Mouse (Mus musculus): ENCODE measurements at regions not wholly inside any gene's neighbourhood (a gene's known extent, or its start where the extent isn't known, plus 50 kb on each side); places are given as distances from the start of the nearest gene placed in this dataset.

DNA sequence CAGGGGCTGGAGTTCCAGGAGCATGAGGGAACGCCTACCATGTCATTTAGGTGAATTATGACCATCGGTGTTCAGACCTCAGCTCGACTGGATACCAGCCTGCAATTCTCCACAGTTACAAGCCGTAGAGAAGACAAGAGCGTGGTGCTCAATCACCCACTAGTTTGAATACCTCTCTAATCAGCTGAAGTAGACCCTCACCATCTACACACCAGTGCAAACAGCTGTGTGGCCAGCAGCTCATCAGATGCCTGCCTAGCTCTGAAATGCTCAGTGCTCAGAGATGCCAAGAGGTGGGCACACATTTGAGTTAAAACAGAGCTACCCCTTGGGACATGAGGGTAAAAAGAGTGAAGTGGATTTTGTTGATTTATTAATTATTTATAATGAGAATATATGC, 660.2 kb downstream of the Magi1 start:
- in situ Hi-C loops (cut with MboI, MseI): no loop called here

DNA sequence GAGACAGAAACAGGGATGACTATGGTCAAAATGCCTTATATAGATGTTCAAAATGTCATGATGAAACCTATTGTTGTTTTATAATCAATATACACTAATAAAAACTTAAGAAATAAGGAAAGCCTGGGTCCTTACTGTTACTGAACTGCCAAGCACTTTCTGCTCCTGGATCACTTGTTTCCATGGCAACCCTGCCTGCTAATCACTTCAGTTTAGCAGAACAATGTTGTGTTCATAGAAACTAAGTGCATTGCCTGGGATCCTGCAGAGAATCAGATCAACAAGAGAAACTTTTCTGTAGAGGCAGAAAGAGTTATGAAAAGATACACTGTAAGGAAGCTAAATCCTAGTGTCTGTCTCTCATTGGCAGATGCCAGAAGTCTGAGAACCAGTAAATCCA, 666.8 kb downstream of the Magi1 start:
- in situ Hi-C loops (cut with MboI, MseI): no loop called here

DNA sequence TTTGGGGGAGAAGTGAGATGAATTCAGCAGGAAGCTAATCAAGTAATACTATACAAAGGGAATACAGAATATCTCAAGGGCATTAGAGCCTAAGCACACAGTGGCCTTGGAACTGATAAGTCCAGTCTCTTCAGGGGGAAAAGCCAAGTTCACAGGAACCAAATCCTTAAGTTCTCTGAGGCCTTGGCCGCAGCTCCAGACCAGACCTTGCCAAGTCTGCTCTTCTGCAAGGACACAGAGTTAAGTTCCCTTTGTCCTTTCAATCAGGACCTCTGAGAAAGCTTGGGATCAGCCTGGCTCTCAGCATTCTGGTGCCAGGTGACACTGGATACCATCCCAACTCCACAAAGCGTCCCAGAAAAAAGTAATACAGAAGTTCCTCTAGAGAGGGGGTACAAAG, 657.1 kb upstream of the Adamts9 start:
- in situ Hi-C loops (cut with MboI, MseI): no loop called here

DNA sequence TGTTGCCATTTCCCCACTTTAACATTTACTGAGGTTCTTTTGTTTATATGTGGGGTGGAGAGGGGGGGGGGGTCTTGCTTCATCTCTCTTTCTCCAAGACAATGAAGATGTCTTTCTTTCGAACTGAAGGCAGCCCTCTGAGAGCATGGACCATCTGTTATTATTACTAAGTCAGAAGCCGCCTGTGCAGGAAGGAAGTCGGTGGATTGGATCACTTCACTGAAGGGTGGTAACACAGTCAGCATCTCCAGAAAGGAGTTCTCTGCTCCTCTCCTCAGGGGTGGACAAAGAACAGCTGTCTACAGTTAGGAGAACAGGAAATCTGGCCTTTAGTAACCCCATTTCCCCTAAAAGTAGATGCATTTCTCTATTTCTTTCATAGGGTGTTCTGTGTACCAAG, 656.1 kb upstream of the Adamts9 start:
- in situ Hi-C loops (cut with MboI, MseI): no loop called here

DNA sequence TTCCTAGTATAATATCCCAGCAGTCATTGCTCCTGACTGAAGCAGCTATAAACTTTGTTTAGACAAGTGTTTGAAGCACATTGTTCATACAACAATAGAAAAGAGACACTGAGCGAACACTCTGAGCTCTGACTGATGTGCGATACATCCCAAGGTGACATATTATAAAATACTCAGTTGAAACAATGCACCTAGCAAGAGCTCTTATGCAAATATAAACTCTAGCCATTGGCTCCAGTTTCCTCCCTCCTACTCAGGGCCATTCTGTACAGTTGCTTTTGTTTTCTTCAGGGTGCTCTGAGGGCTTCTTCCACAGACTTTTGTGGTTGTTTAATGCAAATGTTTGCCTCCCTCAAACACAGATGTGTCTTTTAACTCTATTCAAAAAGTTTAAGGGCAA, 646.6 kb upstream of the Adamts9 start:
- in situ Hi-C loops (cut with MboI, MseI): no loop called here

DNA sequence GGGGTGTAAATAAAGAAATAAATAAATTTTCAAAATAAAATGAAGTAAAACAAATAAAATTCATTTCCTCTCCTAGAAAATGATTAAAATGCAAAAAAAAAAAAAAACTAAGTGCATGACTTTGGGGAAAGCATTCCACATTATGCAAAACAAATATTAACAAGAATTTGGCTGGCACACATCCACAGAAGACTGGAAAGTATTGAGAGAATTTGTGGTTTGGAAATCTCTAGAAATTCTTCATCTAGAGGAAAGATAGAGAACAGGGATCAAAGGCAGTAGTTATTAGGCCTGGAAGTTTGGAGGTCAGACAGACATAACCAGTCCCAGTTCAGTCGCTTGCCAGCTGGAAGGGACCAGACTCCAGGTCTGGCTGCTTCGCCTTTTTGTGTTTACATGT, 643.6 kb upstream of the Adamts9 start:
- in situ Hi-C loops (cut with MboI, MseI): no loop called here

DNA sequence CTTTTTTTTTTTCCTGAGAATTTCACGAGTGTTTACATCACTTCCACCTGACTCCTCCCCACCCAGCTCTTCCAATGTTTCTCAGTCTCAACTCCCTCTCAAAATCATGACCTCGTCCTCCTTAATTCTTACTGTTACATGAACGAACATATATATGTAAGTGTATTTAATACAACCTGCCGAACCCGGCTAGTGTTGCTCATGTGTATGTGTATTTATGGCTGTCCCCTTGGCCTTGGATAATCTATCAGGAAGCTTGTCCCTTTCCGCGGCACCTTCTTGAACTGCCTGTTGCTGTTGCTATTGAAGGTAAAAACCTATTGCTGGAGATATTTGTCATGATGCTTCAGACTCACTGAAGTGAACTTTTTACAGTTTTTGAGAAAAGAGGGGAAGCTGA, 637.8 kb upstream of the Adamts9 start:
- in situ Hi-C loops (cut with MboI, MseI): no loop called here

DNA sequence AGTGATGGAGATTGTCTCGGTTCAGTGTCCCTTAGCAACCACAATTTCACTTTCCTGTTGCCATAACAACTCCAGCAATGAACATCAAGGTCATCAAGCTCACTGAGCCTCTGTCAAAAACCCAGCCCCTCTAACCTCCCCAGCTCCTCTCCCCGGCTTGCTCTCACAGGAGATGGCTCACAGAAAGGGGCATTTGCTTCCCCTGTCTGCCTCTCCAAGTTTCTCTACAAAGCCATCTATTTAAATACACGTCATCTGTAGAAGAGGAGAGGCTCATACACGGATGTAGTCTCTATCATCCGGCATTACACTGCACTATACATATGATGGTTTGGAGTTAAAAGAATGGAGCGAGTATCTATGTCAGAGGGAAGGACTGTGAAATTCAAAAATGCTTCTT, 637.4 kb upstream of the Adamts9 start:
- in situ Hi-C loops (cut with MboI, MseI): no loop called here

DNA sequence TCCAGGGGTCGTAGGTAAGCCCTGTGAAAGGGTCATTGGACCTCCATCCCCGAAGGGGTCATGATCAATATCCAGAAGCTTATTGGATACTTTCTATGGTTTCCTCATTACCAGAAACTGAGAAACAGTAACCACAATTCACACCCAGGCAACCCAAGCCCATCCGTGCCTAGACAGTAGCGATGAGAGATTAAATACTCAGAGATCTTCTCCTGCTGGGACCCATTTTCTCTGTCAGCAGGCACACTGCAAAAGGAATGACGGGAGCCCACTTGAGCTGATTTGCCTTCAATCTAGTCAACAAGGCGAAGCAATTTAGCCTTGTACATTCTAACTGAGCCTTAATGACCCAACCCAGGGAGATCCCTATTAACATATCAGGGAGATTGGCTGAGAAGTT, 632.0 kb upstream of the Adamts9 start:
- in situ Hi-C loops (cut with MboI, MseI): no loop called here

DNA sequence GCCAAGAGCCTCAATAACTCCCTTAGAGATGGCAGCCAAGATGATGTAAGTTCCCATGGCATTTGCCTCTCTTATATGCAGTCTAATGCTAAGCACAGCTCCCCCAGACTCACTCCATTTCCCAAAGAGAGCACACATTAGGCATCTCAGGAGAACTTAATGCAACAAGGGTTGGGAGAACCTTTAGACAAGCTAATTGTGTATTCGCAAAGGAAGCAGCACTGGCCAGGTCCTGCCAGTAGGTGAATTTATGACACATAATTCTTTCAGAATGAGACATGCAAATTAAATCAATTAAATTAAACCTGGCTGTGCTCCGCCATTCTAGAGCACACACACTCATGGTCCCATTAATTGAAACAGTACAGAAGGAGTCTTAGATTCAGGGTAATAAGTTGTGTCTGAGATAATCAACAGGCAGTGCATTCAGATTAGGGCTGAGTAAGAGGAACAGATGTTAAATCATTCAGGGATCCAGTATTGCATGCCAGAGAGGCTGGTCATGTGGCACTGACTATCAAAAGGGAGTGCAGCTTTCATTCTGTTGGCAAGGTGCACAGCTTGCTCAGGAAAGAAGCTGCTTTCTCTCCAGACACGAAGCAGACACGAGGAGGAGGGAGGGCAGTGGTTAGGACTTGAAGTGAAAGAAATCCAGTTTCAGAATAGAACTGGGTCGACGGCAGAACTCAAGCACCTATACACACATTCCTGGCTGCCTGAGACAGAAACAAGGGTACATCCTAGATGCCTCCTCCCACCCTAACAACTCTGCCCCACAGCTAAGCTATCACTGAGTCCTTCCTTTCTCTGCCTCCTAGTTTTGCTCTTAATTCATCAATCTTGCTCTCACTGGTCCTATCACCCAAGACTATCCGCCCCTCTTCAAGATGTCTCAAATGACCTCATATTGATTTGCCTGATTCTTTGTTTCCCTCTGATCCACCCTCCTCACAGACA, 630.7 kb upstream of the Adamts9 start:
- in situ Hi-C loops (cut with MboI, MseI): no loop called here

DNA sequence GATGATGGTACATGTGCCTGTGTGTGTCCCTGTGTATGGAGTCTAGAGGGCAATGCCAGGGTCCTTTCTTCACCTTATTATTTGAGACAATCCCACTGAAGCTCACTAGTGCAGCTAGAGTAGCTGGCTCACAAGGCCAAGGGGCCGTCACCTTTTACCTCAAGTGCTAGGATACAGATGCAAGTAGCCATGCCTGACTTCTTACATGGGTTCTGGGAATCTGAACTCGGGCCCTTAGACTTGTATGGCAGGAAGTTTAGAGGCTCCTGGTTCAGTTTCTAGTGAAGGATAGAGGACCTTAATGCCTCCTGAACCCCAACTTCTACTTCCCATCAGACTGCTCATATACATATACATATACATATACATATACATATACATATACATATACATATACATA, 626.6 kb upstream of the Adamts9 start:
- in situ Hi-C loops (cut with MboI, MseI): no loop called here

DNA sequence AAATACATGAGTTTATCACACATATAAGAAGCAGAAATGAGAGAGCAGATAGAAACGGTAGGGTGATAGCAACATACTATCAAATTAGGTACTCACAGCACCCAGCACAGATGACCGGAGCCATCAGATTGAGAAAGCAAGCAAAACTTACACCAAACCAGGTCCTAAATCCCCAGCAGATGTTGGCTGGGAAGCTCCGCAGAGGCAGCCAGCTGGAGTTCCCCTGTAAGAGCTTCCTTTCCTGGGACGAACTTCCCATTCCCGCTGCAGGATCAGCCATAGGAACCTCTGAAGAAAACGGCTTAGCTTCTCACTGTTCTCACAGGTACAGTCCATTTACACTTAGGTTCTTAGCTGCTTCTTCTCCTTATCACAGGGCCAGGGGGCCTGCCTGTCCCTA, 625.9 kb upstream of the Adamts9 start:
- in situ Hi-C loops (cut with MboI, MseI): no loop called here

DNA sequence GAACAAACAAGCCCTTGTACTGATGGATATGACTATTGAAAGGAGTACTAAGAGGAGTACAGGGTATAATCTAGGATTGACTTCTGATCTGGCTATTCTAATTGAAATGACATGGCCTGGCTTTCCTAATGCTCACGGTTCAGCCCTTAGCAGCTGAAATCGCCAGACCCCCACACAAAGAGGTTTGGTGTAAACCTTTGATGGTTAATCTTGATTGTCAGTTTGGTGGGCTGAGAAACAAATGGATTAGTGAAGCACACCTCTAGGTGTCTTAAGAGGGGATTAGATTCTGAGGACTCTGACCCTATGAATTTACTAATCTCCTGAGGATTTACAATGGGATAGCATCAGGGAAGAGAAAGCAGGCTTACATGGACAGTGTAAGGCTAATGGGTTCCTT, 623.4 kb upstream of the Adamts9 start:
- in situ Hi-C loops (cut with MboI, MseI): no loop called here

DNA sequence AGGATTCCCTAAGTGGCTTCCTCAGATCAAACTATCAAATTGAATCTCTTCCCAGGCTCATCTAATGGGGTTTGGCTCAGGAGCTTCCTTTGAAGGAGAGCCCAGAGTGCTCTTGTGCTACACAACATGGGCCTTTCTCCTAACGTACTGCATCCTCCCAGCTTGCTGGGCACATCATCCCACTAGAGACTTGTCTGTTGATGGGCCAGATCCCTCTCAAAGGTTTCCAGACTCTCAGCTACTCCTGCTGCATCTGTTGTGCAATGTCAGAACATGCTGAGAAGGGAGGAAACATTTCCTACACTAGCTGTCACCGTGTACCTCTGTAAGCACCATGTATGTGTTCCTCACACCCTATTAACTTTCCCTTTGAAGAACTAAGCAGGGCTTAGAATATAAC, 605.0 kb upstream of the Adamts9 start:
- in situ Hi-C loops (cut with MboI, MseI): no loop called here

DNA sequence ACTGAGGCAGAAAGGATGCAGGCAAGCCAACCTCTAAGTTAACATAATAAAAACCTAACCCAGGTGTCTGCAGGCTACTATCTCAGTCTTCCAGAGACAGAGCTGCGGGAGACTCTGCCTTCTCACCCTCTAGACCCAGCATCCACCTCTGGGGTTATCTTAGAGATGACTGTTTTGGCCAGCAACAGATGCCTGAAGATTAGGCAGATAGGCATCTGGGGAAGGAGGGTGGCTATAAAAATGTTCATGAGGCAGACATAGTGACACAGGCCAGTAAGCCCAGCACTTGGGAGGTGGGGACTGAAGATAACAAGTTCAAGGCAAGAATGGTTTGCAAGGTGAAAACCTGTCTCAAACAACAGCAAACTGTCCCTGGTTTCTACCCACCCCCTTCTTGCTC, 601.0 kb upstream of the Adamts9 start:
- in situ Hi-C loops (cut with MboI, MseI): no loop called here

DNA sequence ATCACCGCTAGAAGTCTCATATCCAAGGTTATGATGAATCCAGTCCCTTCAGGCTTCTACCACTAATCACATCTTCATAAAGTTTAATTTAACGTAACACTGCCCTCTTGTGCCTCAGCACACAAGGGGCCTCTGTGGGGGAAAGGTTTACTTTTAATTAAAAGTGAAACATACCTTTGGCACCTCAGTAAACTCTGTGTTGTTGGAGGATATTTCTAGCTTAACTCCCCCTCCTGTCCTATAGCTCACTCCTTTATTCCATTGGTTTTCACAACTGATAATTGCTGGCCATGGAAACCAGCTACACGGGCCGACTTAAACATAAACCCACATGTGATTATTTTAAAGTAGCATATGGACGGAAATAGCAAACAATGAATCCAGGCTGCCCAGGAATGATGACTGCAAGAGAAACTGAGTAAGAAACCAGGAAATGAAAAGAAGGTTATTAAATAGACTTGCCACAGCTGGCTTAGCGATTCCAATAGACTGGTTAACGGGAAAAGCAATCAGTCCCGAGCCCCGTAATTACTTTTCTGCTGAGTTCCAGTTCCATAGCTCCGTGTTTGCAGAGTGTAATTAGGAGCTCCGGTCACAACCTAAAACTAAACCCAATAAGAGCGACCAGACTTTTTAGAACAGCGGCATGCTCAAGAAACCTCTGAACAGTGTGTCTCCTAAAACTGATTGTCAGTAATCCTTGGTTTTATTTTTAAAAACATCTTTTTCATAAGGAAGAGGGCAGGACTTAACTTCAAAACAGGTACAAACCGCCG, 600.2 kb upstream of the Adamts9 start:
- in situ Hi-C loops (cut with MboI, MseI): no loop called here

DNA sequence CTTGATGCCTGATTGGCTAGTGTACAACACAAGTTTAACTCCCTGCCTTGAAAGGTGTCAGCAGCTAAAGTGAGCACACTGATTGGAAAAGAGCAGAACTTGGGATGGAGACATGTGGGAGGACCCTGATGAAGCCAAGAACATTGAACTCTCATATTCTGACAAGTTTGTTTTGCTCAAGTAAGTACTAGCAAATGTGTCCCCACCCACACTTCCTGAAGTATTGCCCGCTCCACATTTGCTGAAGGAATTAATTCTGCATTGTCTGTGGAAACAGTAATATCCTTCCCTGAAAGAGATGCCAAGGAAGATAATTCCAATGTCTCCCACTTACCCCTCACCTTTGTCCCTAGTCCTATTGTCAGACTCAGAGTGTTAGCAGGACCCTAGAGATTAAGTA, 596.3 kb upstream of the Adamts9 start:
- in situ Hi-C loops (cut with MboI, MseI): no loop called here

DNA sequence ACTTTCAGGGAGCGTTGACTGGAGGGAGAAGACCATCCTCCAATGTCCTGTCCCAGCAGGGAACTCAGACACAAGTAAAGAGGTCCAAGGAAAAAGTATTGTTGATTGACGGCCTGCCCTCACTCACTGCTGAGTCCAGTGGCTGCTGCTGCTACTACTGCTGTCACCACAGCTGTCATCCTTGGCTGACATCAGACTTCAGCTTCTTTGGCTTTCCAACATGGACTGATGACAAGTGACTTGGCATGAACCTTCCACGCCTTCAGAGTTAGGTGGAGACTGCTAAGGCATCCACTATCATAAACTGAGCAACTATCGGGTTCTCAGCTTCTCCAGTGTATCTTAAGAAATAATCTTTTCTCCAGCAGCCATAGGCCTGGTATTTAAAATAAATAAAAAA, 595.9 kb upstream of the Adamts9 start:
- in situ Hi-C loops (cut with MboI, MseI): no loop called here

DNA sequence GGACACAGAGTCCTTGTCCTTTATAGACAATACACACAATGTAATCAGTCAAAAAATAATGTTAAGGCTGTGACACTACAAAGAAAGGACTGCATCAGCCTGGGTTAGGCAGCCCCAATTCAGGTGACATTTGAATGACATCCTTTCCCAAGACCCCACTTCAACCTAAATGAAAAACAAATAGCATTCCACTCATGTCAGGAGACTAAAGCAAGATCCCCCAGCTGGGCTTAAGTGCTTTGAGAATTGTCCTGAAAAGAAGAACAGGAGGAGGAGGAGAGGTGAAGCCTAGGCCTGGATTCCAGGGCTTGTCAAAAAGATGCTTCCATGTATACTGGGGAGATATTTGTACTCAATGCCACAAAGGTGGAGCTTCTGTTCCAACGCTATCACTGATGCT, 594.7 kb upstream of the Adamts9 start:
- in situ Hi-C loops (cut with MboI, MseI): no loop called here

DNA sequence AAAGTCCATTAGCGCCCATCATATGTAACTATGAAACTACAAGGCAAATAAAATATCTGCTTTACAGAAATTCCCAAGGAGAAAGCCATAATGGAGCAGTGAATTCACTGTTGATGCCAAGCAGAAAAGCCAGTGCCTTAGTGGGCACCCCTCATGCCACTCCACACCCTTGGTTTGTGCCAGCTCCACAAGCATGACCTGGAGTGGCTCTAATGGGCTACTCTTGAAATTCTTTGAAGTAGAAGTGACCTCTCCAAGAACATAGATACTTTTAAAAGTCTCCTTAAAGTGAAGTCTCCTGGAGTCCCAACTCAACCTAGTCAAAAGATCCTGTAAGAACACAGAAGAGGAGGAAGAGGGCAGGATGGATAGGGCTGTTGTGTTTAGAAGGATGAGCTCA, 593.8 kb upstream of the Adamts9 start:
- in situ Hi-C loops (cut with MboI, MseI): no loop called here

DNA sequence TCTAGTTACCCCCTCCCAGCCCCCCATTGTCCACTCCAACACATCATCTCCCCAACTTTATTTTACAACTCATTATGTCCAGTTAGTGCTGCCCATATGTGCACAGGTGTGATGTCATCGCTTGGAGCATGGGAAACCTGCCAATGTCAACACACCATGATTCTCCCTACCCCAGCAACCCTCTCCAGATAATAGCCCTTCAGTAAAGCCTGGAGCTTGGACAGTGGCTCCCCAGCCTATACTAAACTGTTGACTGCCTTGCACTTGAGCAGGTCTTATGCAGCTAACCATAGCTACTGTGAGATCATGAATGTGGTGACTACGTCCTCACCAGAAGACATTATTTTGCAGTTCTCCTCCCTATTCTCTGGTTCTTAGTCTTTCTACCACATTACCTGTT, 570.5 kb upstream of the Adamts9 start:
- in situ Hi-C loops (cut with MboI, MseI): loop anchor here (10.0 kb wide), 1 partner anchor 529 kb away; no protein-coding TSS in a partner anchor

DNA sequence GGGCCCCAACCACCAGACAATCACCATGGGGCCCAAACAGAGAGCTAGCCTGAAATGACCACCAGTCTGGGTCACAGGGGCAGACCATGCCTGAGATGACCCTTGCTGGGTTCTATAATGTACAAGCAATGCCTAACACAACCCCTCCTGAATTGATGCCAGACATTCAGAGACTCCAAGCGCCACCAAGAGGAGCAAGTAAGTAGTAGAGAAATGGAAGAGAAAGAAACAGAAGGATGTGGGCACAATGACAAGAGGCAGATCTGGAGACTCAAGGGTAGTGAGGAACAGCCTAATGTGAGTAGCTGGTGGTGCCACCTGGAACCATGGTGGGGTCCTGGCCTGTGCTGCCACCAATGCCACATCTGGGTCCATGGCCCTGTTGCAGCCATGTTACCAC, 566.6 kb upstream of the Adamts9 start:
- in situ Hi-C loops (cut with MboI, MseI): loop anchor here (10.0 kb wide), 1 partner anchor 525 kb away; no protein-coding TSS in a partner anchor

DNA sequence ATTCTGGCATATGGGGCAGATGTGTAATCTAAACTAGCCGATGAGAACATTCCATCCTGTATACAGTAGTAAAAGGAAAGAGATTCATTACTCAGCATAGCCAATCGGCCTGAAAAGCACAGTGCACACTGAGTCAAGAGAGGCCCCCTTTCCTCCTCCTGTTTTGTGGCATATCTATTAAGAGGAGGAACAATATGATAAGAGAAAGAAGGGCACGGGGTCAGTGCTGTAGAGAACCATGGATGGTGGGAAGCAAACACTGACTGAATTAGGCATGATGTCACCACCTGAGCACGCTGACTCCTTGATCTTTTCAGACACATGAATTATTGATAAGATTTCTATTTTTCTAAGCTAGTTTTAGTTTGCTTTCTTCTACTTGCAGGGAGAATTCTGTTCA, 554.5 kb upstream of the Adamts9 start:
- in situ Hi-C loops (cut with MboI, MseI): no loop called here
